Mouse (Mus musculus) forebrain, embryonic 11.5 days (tissue): ENCODE data around the gene Sptlc3. TPM values are rescaled to one million over a fixed set of nuclear protein-coding genes. Genes with fewer than 3 reads are reported as not detected.

Experiments used
- ATAC-seq: fragments of 200-750 bp; cut with Nextera tagmentation; replicated peaks from 2 replicates; pipeline ENCODE4 v1.8.0; 2017; ENCODE audit warnings: moderate TSS enrichment; ENCODE audit not compliant: low FRiP score
- DNase-seq: peaks from one replicate; pipeline ENCODE4 v3.0.0-alpha.2; 2017; ENCODE audit warnings: low spot score
- H3K27ac ChIP-seq: fragments of 300-500 bp; sonication (generic); 2 replicates; pipeline ENCODE4 v1.5.1; 2014; ENCODE audit warnings: low read depth, low read length
- H3K27me3 ChIP-seq: fragments of 300-500 bp; sonication (generic); 2 replicates; pipeline ENCODE4 v1.6.1; 2014; ENCODE audit warnings: mild to moderate bottlenecking, low read length, mixed read lengths; ENCODE audit not compliant: control insufficient read depth, insufficient read depth
- H3K36me3 ChIP-seq: fragments of 300-500 bp; sonication (generic); 2 replicates; pipeline ENCODE4 v1.6.1; 2014; ENCODE audit warnings: mild to moderate bottlenecking, low read length, moderate library complexity, mixed read lengths; ENCODE audit not compliant: control insufficient read depth, insufficient read depth
- H3K4me1 ChIP-seq: fragments of 300-500 bp; sonication (generic); replicated peaks from 2 replicates; pipeline ENCODE4 v1.6.1; 2014; ENCODE audit warnings: low read length, mixed read lengths; ENCODE audit not compliant: control insufficient read depth, insufficient read depth
- H3K4me2 ChIP-seq: fragments of 300-500 bp; sonication (generic); 2 replicates; pipeline ENCODE4 v1.6.1; 2014; ENCODE audit warnings: low read depth, mild to moderate bottlenecking, low read length, moderate library complexity, mixed read lengths; ENCODE audit not compliant: severe bottlenecking
- H3K4me3 ChIP-seq: fragments of 300-500 bp; sonication (generic); 2 replicates; pipeline ENCODE4 v1.5.1; 2014; ENCODE audit warnings: low read depth, low read length
- H3K9ac ChIP-seq: fragments of 300-500 bp; sonication (generic); 2 replicates; pipeline ENCODE4 v1.6.1; 2014; ENCODE audit warnings: low read length
- H3K9me3 ChIP-seq: fragments of 300-500 bp; sonication (generic); 2 replicates; pipeline ENCODE4 v1.6.1; 2016; ENCODE audit warnings: low read length, mixed read lengths; ENCODE audit not compliant: control insufficient read depth
- WGBS: fragments of 180-500 bp; shearing (Covaris S2); extraction: QIAGEN DNeasy Blood & Tissue Kit; methylation state at CpG from one replicate; pipeline ENCODE4 v1.1.7; 2014; 5-methylcytosine and 5-hydroxymethylcytosine counted together
- polyA plus RNA-seq: library from polyadenylated mRNA; unstranded; fragments of >200 nt; fragmentation: Nextera tagmentation; extraction: Ambion mirVana; gene quantifications from 2 replicates; pipeline ENCODE4 v1.2.1, GENCODE M21; 2014

Sptlc3 gene
- polyA plus RNA-seq, 1 experiment from 2014 or later = not detected

GRCm38 (mm10) chr2:139671838-139672237 lies 178.1 kb downstream of the Sptlc3 start:
- Histone ChIP-seq H3K9me3 (no peaks in the 10 kb centered on the region), H3K9ac (no peak overlapping the region), H3K36me3 (no peaks in the 10 kb centered on the region), H3K4me1 (no peaks in the 10 kb centered on the region), H3K4me2 (no peak overlapping the region), H3K27me3 (peaks cover 12% of the 10 kb centered on the region; the same call in 1 of the 2 replicates), H3K4me3 (no peak overlapping the region), H3K27ac (no peak overlapping the region)
- DNase-seq (no peak), ATAC-seq (no peak)
- WGBS = 92% methylated on average over 3 of the region's 3 CpGs

GRCm38 (mm10) chr2:139672371-139672770 lies 178.7 kb downstream of the Sptlc3 start:
- no peaks in the 10 kb centered on the region; the same call in 1 of the 2 replicates for H3K4me1 ChIP-seq
- H3K27ac ChIP-seq = no peak overlapping the region
- ATAC-seq (no peak), DNase-seq (no peak)
- H3K9me3 ChIP-seq = no peaks in the 10 kb centered on the region
- no peaks in the 10 kb centered on the region for H3K36me3 ChIP-seq
- 65% methylated on average over 2 of the region's 2 CpGs for WGBS
- H3K4me2 ChIP-seq = no peak overlapping the region
- no peak overlapping the region for H3K4me3 ChIP-seq
- no peak overlapping the region for H3K9ac ChIP-seq
- H3K27me3 ChIP-seq = peaks cover 12% of the 10 kb centered on the region; the same call in 1 of the 2 replicates

- Histone ChIP-seq H3K27me3 (peaks cover 21% of the 10 kb centered on the region), H3K36me3 (no peaks in the 10 kb centered on the region), H3K9me3 (no peaks in the 10 kb centered on the region), H3K27ac (no peak overlapping the region), H3K4me3 (peak overlapping the region; percentile 84), H3K4me2 (peak overlapping the region; percentile 99), H3K4me1 (no peaks in the 10 kb centered on the region; the same call in 1 of the 2 replicates), H3K9ac (peak overlapping the region; percentile 84)
- 0% methylated on average over 46 of the region's 52 CpGs for WGBS
- peak; percentile 57 for ATAC-seq
- peak; percentile 81 for DNase-seq
These were observed 183.5 kb downstream of the Sptlc3 start for GRCm38 (mm10) chr2:139677065-139677762.

GRCm38 (mm10) chr2:139677809-139678274 lies 184.1 kb downstream of the Sptlc3 start, which contains the start of gene Ism1:
Gene Ism1, plus strand, starts transcription at chr2:139678178.
- ATAC-seq = peak; percentile 74
- no peaks in the 10 kb centered on the region for H3K36me3 ChIP-seq
- no peak within 1 kb of the TSS for H3K27ac ChIP-seq
- peak within 1 kb of the TSS; percentile 99 for H3K4me2 ChIP-seq
- WGBS = under 1% methylated on average over 35 of the region's 39 CpGs
- peak; percentile 79 for DNase-seq
- H3K27me3 ChIP-seq = peaks cover 21% of the 10 kb centered on the region
- H3K9ac ChIP-seq = peak within 1 kb of the TSS; percentile 84
- peak within 1 kb of the TSS; percentile 84 for H3K4me3 ChIP-seq
- H3K9me3 ChIP-seq = no peaks in the 10 kb centered on the region
- no peaks in the 10 kb centered on the region; the same call in 1 of the 2 replicates for H3K4me1 ChIP-seq

GRCm38 (mm10) chr2:139678275-139679140 lies 184.8 kb downstream of the Sptlc3 start:
- H3K4me3 ChIP-seq = peak overlapping the region; percentile 84
- no peaks in the 10 kb centered on the region for H3K36me3 ChIP-seq
- WGBS = 1% methylated on average over 44 of the region's 84 CpGs
- peak overlapping the region; percentile 99 for H3K4me2 ChIP-seq
- peak; percentile 83 for DNase-seq
- H3K9me3 ChIP-seq = no peaks in the 10 kb centered on the region
- peak overlapping the region; percentile 84 for H3K9ac ChIP-seq
- peak; percentile 86 for ATAC-seq
- no peak overlapping the region for H3K27ac ChIP-seq
- peaks cover 21% of the 10 kb centered on the region for H3K27me3 ChIP-seq
- H3K4me1 ChIP-seq = no peaks in the 10 kb centered on the region; the same call in 1 of the 2 replicates

GRCm38 (mm10) chr2:139682540-139682939 lies 188.8 kb downstream of the Sptlc3 start:
- 70% methylated on average over 3 of the region's 3 CpGs for WGBS
- H3K9me3 ChIP-seq = no peaks in the 10 kb centered on the region
- H3K9ac ChIP-seq = no peak overlapping the region
- H3K36me3 ChIP-seq = no peaks in the 10 kb centered on the region
- H3K4me3 ChIP-seq = no peak overlapping the region
- H3K4me1 ChIP-seq = no peaks in the 10 kb centered on the region; the same call in 1 of the 2 replicates
- DNase-seq (no peak), ATAC-seq (no peak)
- H3K27ac ChIP-seq = no peak overlapping the region
- H3K4me2 ChIP-seq = no peak overlapping the region
- H3K27me3 ChIP-seq = peaks cover 8% of the 10 kb centered on the region

Other genes starting within 250 kb of the Sptlc3 start
- gene Ism1, start 184.3 kb downstream of the Sptlc3 start, polyA plus RNA-seq = 0.29 and 0.44 TPM in 2 replicates